ENCODE assay signal across 26 mouse cellular contexts in genomic region chr16:96910405-96911164, GRCm38 (mm10).
DNase-seq lines count a peak whose midpoint lies in the region; ATAC-seq and TF ChIP-seq lines count a peak whose summit lies in the region.
"Had no signal": no experiment of that assay in that cellular context is flagged by ENCODE, and none has a peak within 500 bp of the region (broad histone marks: within the 10 kb centered on the region; RNA-seq: fewer than 3 reads in every experiment).

No protein-coding gene starts in this region.

- ATAC-seq in liver, embryonic 13.5 days (ENCODE audit: low read depth): no peak
- no peak for ATAC-seq in liver, postnatal 0 days
- peak; percentile 42; the same call in 1 of the 2 replicates for ATAC-seq in granulocyte monocyte progenitor cell, adult 5-6 weeks (replicated peaks; ENCODE audit: poor library complexity, severe bottlenecking)
- ATAC-seq: activated CD4-positive, CD25-positive, alpha-beta regulatory T cell, adult 4 months; forebrain, embryonic 14.5 days; intestine, embryonic 15.5 days had no signal

- H3K4me3 ChIP-seq in heart, embryonic 10.5 days: no peak overlapping the region
- no peak overlapping the region for H3K4me3 ChIP-seq in liver, embryonic 13.5 days (replicated peaks)
- no peak overlapping the region for H3K4me3 ChIP-seq in liver, postnatal 0 days (ENCODE audit: low read depth, low read length)
- H3K4me3 ChIP-seq: embryonic facial prominence, embryonic 15.5 days; erythroblast, embryonic 14.5 days; forebrain, embryonic 10.5 days; heart, embryonic 15.5 days; hindbrain, embryonic 10.5 days; intestine, embryonic 15.5 days had no signal

- DNase-seq in heart, embryonic 10.5 days (ENCODE audit: low spot score): peak; percentile 63
- no peak for DNase-seq in heart, adult 18-20 months
- DNase-seq in liver, embryonic 13.5 days: no peak
- no peak for DNase-seq in liver, postnatal 0 days
- DNase-seq in NIH3T3 (ENCODE audit: low read depth): peak; percentile 24
- DNase-seq in cerebellum, postnatal 36 days: no peak
- no peak for DNase-seq in layer of hippocampus, postnatal 25 days (ENCODE audit: extremely low spot score in 1 of 2, low spot score in 1 of 2)
- DNase-seq: adrenal gland, adult 2 months; adrenal gland, postnatal 25 days; cerebellum, adult 2 months; cerebellum, postnatal 10 days; embryo, embryonic 11 days; gastrocnemius, postnatal 14 days; heart, postnatal 14 days had no signal

- H3K27ac ChIP-seq in heart, embryonic 10.5 days: 0 out of 2 replicates have a peak overlapping the region, but pooled peaks have one; percentile 16
- H3K27ac ChIP-seq in liver, embryonic 13.5 days: peak overlapping the region; percentile 34; the same call in 1 of the 2 replicates
- H3K27ac ChIP-seq in liver, postnatal 0 days (ENCODE audit: low read depth): no peak overlapping the region
- H3K27ac ChIP-seq: embryonic facial prominence, embryonic 15.5 days; forebrain, embryonic 10.5 days; heart, embryonic 15.5 days; hindbrain, embryonic 10.5 days; hindbrain, embryonic 14.5 days; intestine, embryonic 15.5 days had no signal

- no peak for TF ChIP-seq EP300 in liver, postnatal 0 days (IDR thresholded peaks at IDR 0.05; ENCODE audit: low read depth)

- no peaks in the 10 kb centered on the region for H3K27me3 ChIP-seq in heart, embryonic 10.5 days (ENCODE audit: insufficient read depth, poor library complexity, severe bottlenecking)
- H3K27me3 ChIP-seq in liver, embryonic 13.5 days: no peaks in the 10 kb centered on the region
- H3K27me3 ChIP-seq in liver, postnatal 0 days (ENCODE audit: insufficient read depth, low read length): no peaks in the 10 kb centered on the region
- H3K27me3 ChIP-seq: CH12.LX; embryonic facial prominence, embryonic 15.5 days; heart, embryonic 15.5 days; intestine, embryonic 15.5 days had no signal

- no peak for TF ChIP-seq CTCF in liver, postnatal 0 days (IDR thresholded peaks at IDR 0.05; ENCODE audit: low read depth)

- no peak overlapping the region for H3K9ac ChIP-seq in liver, embryonic 13.5 days
- H3K9ac ChIP-seq in liver, postnatal 0 days (replicated peaks): no peak overlapping the region
- H3K9ac ChIP-seq: embryonic facial prominence, embryonic 15.5 days; heart, embryonic 15.5 days; hindbrain, embryonic 14.5 days; intestine, embryonic 15.5 days had no signal

- H3K36me3 ChIP-seq in heart, embryonic 10.5 days: no peaks in the 10 kb centered on the region
- no peaks in the 10 kb centered on the region for H3K36me3 ChIP-seq in liver, embryonic 13.5 days
- H3K36me3 ChIP-seq in liver, postnatal 0 days (replicated peaks; ENCODE audit: insufficient read depth, low read length): no peaks in the 10 kb centered on the region
- H3K36me3 ChIP-seq: embryonic facial prominence, embryonic 15.5 days; forebrain, embryonic 10.5 days; heart, embryonic 15.5 days; hindbrain, embryonic 10.5 days; intestine, embryonic 15.5 days had no signal

- H3K4me2 ChIP-seq in liver, embryonic 13.5 days: no peak overlapping the region
- H3K4me2 ChIP-seq in liver, postnatal 0 days (ENCODE audit: low read depth, low read length): no peak overlapping the region
- H3K4me2 ChIP-seq: embryonic facial prominence, embryonic 15.5 days; heart, embryonic 11.5 days; heart, embryonic 15.5 days; hindbrain, embryonic 14.5 days; intestine, embryonic 15.5 days had no signal

- no peaks in the 10 kb centered on the region for H3K9me3 ChIP-seq in heart, embryonic 10.5 days
- H3K9me3 ChIP-seq in liver, embryonic 13.5 days (replicated peaks): no peaks in the 10 kb centered on the region
- no peaks in the 10 kb centered on the region for H3K9me3 ChIP-seq in liver, postnatal 0 days (ENCODE audit: low read length)
- H3K9me3 ChIP-seq: embryonic facial prominence, embryonic 15.5 days; forebrain, embryonic 10.5 days; heart, embryonic 15.5 days; hindbrain, embryonic 10.5 days; intestine, embryonic 15.5 days had no signal

- WGBS in heart, embryonic 10.5 days: 67% methylated on average over 4 of the region's 4 CpGs
- 63% methylated on average over 4 of the region's 4 CpGs for WGBS in liver, embryonic 13.5 days (ENCODE audit: insufficient replicate concordance)
- 47% methylated on average over 4 of the region's 4 CpGs for WGBS in liver, postnatal 0 days (ENCODE audit: insufficient replicate concordance)

- peaks cover 6% of the 10 kb centered on the region; the same call in 1 of the 2 replicates for H3K4me1 ChIP-seq in heart, embryonic 10.5 days
- peaks cover 47% of the 10 kb centered on the region for H3K4me1 ChIP-seq in liver, embryonic 13.5 days (replicated peaks)
- peaks cover 16% of the 10 kb centered on the region for H3K4me1 ChIP-seq in liver, postnatal 0 days (ENCODE audit: insufficient read depth)
- H3K4me1 ChIP-seq: embryonic facial prominence, embryonic 15.5 days; heart, embryonic 15.5 days; hindbrain, embryonic 10.5 days; intestine, embryonic 15.5 days had no signal

Comparison
In these comparisons a context has a peak if more than half of its experiments do, and no peak if none do; other contexts are left out.
1. DNase-seq: peak in heart, embryonic 10.5 days (single experiment) and NIH3T3 (single experiment); none in heart, adult 18-20 months (0 of 2), liver, embryonic 13.5 days (single experiment), liver, postnatal 0 days (single experiment), cerebellum, postnatal 36 days (0 of 2) and layer of hippocampus, postnatal 25 days (0 of 2).